Mouse (Mus musculus) midbrain, embryonic 13.5 days (tissue): ENCODE measurements at regions not wholly inside any gene's neighbourhood (a gene's known extent, or its start where the extent isn't known, plus 50 kb on each side); places are given as distances from the start of the nearest gene placed in this dataset.

Experiments
- ATAC-seq: fragments of 200-750 bp; cut with Nextera tagmentation; 2 replicates; pipeline ENCODE4 v1.8.0; 2017; ENCODE audit warnings: mild to moderate bottlenecking, moderate TSS enrichment, moderate library complexity
- H3K27ac ChIP-seq: fragments of 300-500 bp; sonication (generic); 2 replicates; pipeline ENCODE4 v1.5.1; 2015; ENCODE audit warnings: inconsistent platforms, mild to moderate bottlenecking, moderate library complexity
- H3K27me3 ChIP-seq: fragments of 300-500 bp; sonication (generic); 2 replicates; pipeline ENCODE4 v1.6.1; 2015; ENCODE audit warnings: mild to moderate bottlenecking, inconsistent platforms
- H3K36me3 ChIP-seq: fragments of 300-500 bp; sonication (generic); 2 replicates; pipeline ENCODE4 v1.6.1; 2015; ENCODE audit warnings: mild to moderate bottlenecking, inconsistent platforms
- H3K4me1 ChIP-seq: fragments of 300-500 bp; sonication (generic); replicated peaks from 2 replicates; pipeline ENCODE4 v1.6.1; 2015; ENCODE audit warnings: inconsistent platforms
- H3K4me2 ChIP-seq: fragments of 300-500 bp; sonication (generic); replicated peaks from 2 replicates; pipeline ENCODE4 v1.6.1; 2015; ENCODE audit warnings: moderate library complexity, mild to moderate bottlenecking, inconsistent platforms
- H3K4me3 ChIP-seq: fragments of 300-500 bp; sonication (generic); replicated peaks from 2 replicates; pipeline ENCODE4 v1.5.1; 2015; ENCODE audit warnings: mild to moderate bottlenecking, inconsistent platforms
- H3K9ac ChIP-seq: fragments of 300-500 bp; sonication (generic); replicated peaks from 2 replicates; pipeline ENCODE4 v1.6.1; 2015; ENCODE audit warnings: mild to moderate bottlenecking, inconsistent platforms
- H3K9me3 ChIP-seq: fragments of 300-500 bp; sonication (generic); 2 replicates; pipeline ENCODE4 v1.6.1; 2016; ENCODE audit warnings: mild to moderate bottlenecking, inconsistent platforms
- WGBS: fragments of 180-500 bp; shearing (Covaris S2); methylation state at CpG from one replicate; pipeline ENCODE4 v1.1.7; 2015; 5-methylcytosine and 5-hydroxymethylcytosine counted together

- Histone ChIP-seq H3K9me3 (no peaks in the 10 kb centered on the region), H3K4me1 (no peaks in the 10 kb centered on the region), H3K4me2 (no peak overlapping the region), H3K27me3 (no peaks in the 10 kb centered on the region), H3K4me3 (no peak overlapping the region), H3K27ac (no peak overlapping the region), H3K36me3 (no peaks in the 10 kb centered on the region), H3K9ac (no peak overlapping the region)
- no peak for ATAC-seq
- WGBS = 76% methylated on average over 3 of the region's 3 CpGs
Measured at GRCm38 (mm10) chr8:49389525-49389924, 545.8 kb upstream of the Tenm3 start.

GRCm38 (mm10) chr8:49387587-49387986 lies 543.8 kb upstream of the Tenm3 start:
- Histone ChIP-seq H3K36me3 (no peaks in the 10 kb centered on the region), H3K4me1 (no peaks in the 10 kb centered on the region), H3K27me3 (no peaks in the 10 kb centered on the region), H3K4me3 (no peak overlapping the region), H3K9ac (no peak overlapping the region), H3K27ac (no peak overlapping the region), H3K9me3 (no peaks in the 10 kb centered on the region), H3K4me2 (no peak overlapping the region)
- no peak for ATAC-seq
- WGBS = 62% methylated on average over 2 of the region's 2 CpGs

- Histone ChIP-seq H3K9me3 (no peaks in the 10 kb centered on the region), H3K9ac (no peak overlapping the region), H3K27ac (no peak overlapping the region), H3K4me3 (no peak overlapping the region), H3K36me3 (no peaks in the 10 kb centered on the region), H3K4me2 (no peak overlapping the region), H3K4me1 (0 out of 2 replicates have a peak, but pooled peaks cover 3% of the 10 kb centered on the region), H3K27me3 (no peaks in the 10 kb centered on the region)
- ATAC-seq = no peak
- WGBS = 75% methylated on average over 9 of the region's 9 CpGs
Measured at GRCm38 (mm10) chr8:49372686-49373085, 528.9 kb upstream of the Tenm3 start.

- WGBS = 80% methylated on average over 2 of the region's 2 CpGs
- Histone ChIP-seq H3K4me1 (no peaks in the 10 kb centered on the region), H3K4me3 (no peak overlapping the region), H3K4me2 (no peak overlapping the region), H3K36me3 (no peaks in the 10 kb centered on the region), H3K27ac (no peak overlapping the region), H3K9me3 (no peaks in the 10 kb centered on the region), H3K27me3 (no peaks in the 10 kb centered on the region), H3K9ac (no peak overlapping the region)
- no peak for ATAC-seq
Measured at GRCm38 (mm10) chr8:49362682-49363081, 518.9 kb upstream of the Tenm3 start.

GRCm38 (mm10) chr8:49361443-49361842 lies 517.7 kb upstream of the Tenm3 start:
- H3K4me2 ChIP-seq = no peak overlapping the region
- no peak overlapping the region for H3K27ac ChIP-seq
- H3K36me3 ChIP-seq = no peaks in the 10 kb centered on the region
- no peak overlapping the region for H3K4me3 ChIP-seq
- H3K27me3 ChIP-seq = no peaks in the 10 kb centered on the region
- no peaks in the 10 kb centered on the region for H3K4me1 ChIP-seq
- no peak overlapping the region for H3K9ac ChIP-seq
- no peak for ATAC-seq
- no peaks in the 10 kb centered on the region for H3K9me3 ChIP-seq
- 71% methylated on average over 2 of the region's 2 CpGs for WGBS

- WGBS = 63% methylated on average over 4 of the region's 4 CpGs
Measured at GRCm38 (mm10) chr8:49360121-49360520, 516.4 kb upstream of the Tenm3 start.

GRCm38 (mm10) chr8:49359671-49360070 lies 515.9 kb upstream of the Tenm3 start:
- Histone ChIP-seq H3K27ac (no peak overlapping the region), H3K4me1 (no peaks in the 10 kb centered on the region), H3K27me3 (no peaks in the 10 kb centered on the region), H3K9ac (no peak overlapping the region), H3K36me3 (no peaks in the 10 kb centered on the region), H3K4me3 (no peak overlapping the region), H3K9me3 (peaks cover 4% of the 10 kb centered on the region; the same call in 1 of the 2 replicates), H3K4me2 (no peak overlapping the region)
- 59% methylated on average over 9 of the region's 9 CpGs for WGBS
- no peak for ATAC-seq

More at GRCm38 (mm10) chr8:49360121-49360520, 516.4 kb upstream of the Tenm3 start:
- no peak for ATAC-seq
- Histone ChIP-seq H3K9ac (no peak overlapping the region), H3K4me1 (no peaks in the 10 kb centered on the region), H3K9me3 (peaks cover 1% of the 10 kb centered on the region; the same call in 1 of the 2 replicates), H3K36me3 (no peaks in the 10 kb centered on the region), H3K27me3 (no peaks in the 10 kb centered on the region), H3K4me3 (no peak overlapping the region), H3K27ac (no peak overlapping the region), H3K4me2 (no peak overlapping the region)

GRCm38 (mm10) chr8:49348602-49349001 lies 504.9 kb upstream of the Tenm3 start:
- H3K4me1 ChIP-seq = no peaks in the 10 kb centered on the region
- no peak overlapping the region for H3K4me3 ChIP-seq
- WGBS = 89% methylated on average over 3 of the region's 3 CpGs
- H3K36me3 ChIP-seq = no peaks in the 10 kb centered on the region
- no peak overlapping the region for H3K27ac ChIP-seq
- no peak for ATAC-seq
- H3K9ac ChIP-seq = no peak overlapping the region
- no peaks in the 10 kb centered on the region for H3K9me3 ChIP-seq
- no peak overlapping the region for H3K4me2 ChIP-seq
- H3K27me3 ChIP-seq = no peaks in the 10 kb centered on the region

GRCm38 (mm10) chr8:49338716-49339115 lies 495.0 kb upstream of the Tenm3 start:
- Histone ChIP-seq H3K4me1 (no peaks in the 10 kb centered on the region), H3K4me2 (no peak overlapping the region), H3K36me3 (no peaks in the 10 kb centered on the region), H3K9me3 (no peaks in the 10 kb centered on the region), H3K27ac (no peak overlapping the region), H3K27me3 (no peaks in the 10 kb centered on the region), H3K4me3 (no peak overlapping the region), H3K9ac (no peak overlapping the region)
- ATAC-seq = no peak
- WGBS = 91% methylated on average over 4 of the region's 4 CpGs

GRCm38 (mm10) chr8:49326980-49327379 lies 483.2 kb upstream of the Tenm3 start:
- no peaks in the 10 kb centered on the region for H3K4me1 ChIP-seq
- H3K27ac ChIP-seq = no peak overlapping the region
- no peaks in the 10 kb centered on the region for H3K36me3 ChIP-seq
- no peak for ATAC-seq
- 78% methylated on average over 4 of the region's 4 CpGs for WGBS
- H3K4me3 ChIP-seq = no peak overlapping the region
- H3K9ac ChIP-seq = no peak overlapping the region
- H3K4me2 ChIP-seq = no peak overlapping the region
- no peaks in the 10 kb centered on the region for H3K27me3 ChIP-seq
- H3K9me3 ChIP-seq = no peaks in the 10 kb centered on the region

- H3K9me3 ChIP-seq = no peaks in the 10 kb centered on the region
- H3K27me3 ChIP-seq = no peaks in the 10 kb centered on the region
- ATAC-seq = no peak
- no peak overlapping the region for H3K4me2 ChIP-seq
- WGBS = 77% methylated on average over 3 of the region's 3 CpGs
- H3K36me3 ChIP-seq = no peaks in the 10 kb centered on the region
- no peaks in the 10 kb centered on the region for H3K4me1 ChIP-seq
- no peak overlapping the region for H3K27ac ChIP-seq
- H3K9ac ChIP-seq = no peak overlapping the region
- no peak overlapping the region for H3K4me3 ChIP-seq
Measured at GRCm38 (mm10) chr8:49321404-49321803, 477.7 kb upstream of the Tenm3 start.

GRCm38 (mm10) chr8:49313483-49314278 lies 469.9 kb upstream of the Tenm3 start:
- Histone ChIP-seq H3K27me3 (no peaks in the 10 kb centered on the region), H3K4me1 (no peaks in the 10 kb centered on the region), H3K27ac (no peak overlapping the region), H3K9me3 (no peaks in the 10 kb centered on the region), H3K36me3 (no peaks in the 10 kb centered on the region), H3K4me2 (no peak overlapping the region), H3K4me3 (no peak overlapping the region), H3K9ac (no peak overlapping the region)
- no peak for ATAC-seq
- WGBS = 79% methylated on average over 10 of the region's 10 CpGs

- H3K27me3 ChIP-seq = no peaks in the 10 kb centered on the region
- H3K4me3 ChIP-seq = no peak overlapping the region
- 69% methylated on average over 5 of the region's 5 CpGs for WGBS
Measured at GRCm38 (mm10) chr8:49312816-49313215, 469.1 kb upstream of the Tenm3 start.

More at GRCm38 (mm10) chr8:49312816-49313215, 469.1 kb upstream of the Tenm3 start:
- ATAC-seq = no peak
- H3K4me1 ChIP-seq = no peaks in the 10 kb centered on the region
- no peak overlapping the region for H3K27ac ChIP-seq
- no peaks in the 10 kb centered on the region for H3K36me3 ChIP-seq
- no peak overlapping the region for H3K9ac ChIP-seq
- no peaks in the 10 kb centered on the region for H3K9me3 ChIP-seq
- H3K4me2 ChIP-seq = no peak overlapping the region
